Mouse (Mus musculus): ENCODE results near the gene Il22.

DNA sequence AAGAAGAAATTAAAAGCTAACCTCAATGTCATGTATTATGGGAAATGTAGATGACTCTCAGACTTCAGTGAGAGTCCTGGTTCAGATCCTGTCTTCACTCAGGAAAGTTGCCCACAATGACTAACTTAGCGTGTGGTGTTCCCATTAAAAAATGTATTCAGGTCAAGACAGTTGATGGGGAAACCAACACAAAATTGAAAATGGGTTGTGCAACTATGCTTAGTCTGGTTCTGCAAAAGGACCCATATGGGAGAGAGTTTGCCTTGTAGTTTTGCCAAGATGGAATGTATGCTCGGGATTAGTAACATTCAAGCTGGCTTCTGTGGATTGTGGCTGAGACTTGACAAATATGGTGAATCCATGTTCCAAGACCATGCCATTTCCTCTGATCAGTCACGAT is 31.9 kb upstream of the Il22 start:
- TF ChIP-seq CTCF (IDR thresholded peaks at IDR 0.05; ENCODE audit: low read depth, low read length) (no peak), EP300 (IDR thresholded peaks at IDR 0.05; ENCODE audit: insufficient read depth, low read depth, low read length) (no peak)

All from ES-Bruce4 (cell line).